Mouse (Mus musculus): Measurements from ENCODE around the gene Nup188. TPM values are rescaled to one million over a fixed set of nuclear protein-coding genes. Genes with fewer than 3 reads are reported as not detected.

The Nup188 gene
- polyA plus RNA-seq, 1 experiment = 125 TPM

DNA sequence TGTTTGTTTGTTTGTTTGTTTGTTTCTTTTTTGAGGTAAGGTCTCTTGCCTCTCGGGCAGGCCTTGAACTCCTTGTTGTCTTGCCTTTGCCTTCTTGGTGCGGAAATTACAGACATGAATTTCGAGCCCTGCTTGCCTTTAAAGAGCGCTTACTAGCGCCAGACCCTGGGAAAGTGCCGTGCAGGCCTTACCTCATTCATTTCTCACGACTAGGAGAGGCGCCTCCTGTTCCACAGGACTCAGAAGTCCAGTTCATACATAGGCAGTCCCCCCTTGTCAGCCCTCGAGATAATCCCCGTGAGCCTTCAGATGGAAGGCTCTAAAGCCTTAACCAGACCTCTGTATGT, 803 bp downstream of the Nup188 start:
- peaks cover 2% of the 10 kb centered on the region; the same call in 1 of the 2 replicates for H3K36me3 ChIP-seq (ENCODE audit: control insufficient read depth, insufficient read depth, low read length)
- H3K27me3 ChIP-seq (ENCODE audit: control insufficient read depth, insufficient read depth, low read length) = no peaks in the 10 kb centered on the region
- peak overlapping the region; percentile 97 for H3K4me3 ChIP-seq (ENCODE audit: control insufficient read depth, low read depth, low read length)
- peak overlapping the region; percentile 92 for H3K27ac ChIP-seq (ENCODE audit: control insufficient read depth, insufficient read depth, low read depth, low read length)
- H3K4me1 ChIP-seq (ENCODE audit: control insufficient read depth, insufficient read depth, low read length) = peaks cover 13% of the 10 kb centered on the region
- TF ChIP-seq CTCF (IDR thresholded peaks at IDR 0.05; ENCODE audit: control insufficient read depth, insufficient read depth, insufficient replicate concordance, low read depth, low read length) (no peak), POLR2A (IDR thresholded peaks at IDR 0.05; ENCODE audit: control insufficient read depth, low read depth, low read length) (no peak)

DNA sequence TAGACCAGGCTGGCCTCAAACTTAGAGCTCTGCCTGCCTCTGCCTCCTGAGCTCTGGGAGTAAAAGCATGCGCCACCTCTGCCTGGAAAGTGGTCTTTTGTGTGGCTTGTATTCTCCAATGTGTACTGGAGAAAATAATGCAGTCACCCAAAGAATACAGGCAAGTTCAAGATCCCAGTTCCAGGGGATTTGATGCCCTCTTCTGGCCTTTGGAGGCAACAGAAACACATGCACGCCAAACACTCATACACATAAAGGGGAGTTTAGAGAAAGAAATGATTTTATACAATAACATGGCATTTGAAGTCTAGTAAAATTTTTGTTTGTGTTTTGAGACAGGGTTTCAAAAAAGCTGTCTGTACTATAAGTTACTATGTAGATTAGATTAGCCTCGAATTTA, 13.3 kb downstream of the Nup188 start:
- Histone ChIP-seq H3K4me3 (ENCODE audit: control insufficient read depth, low read depth, low read length) (no peak overlapping the region), H3K36me3 (ENCODE audit: control insufficient read depth, insufficient read depth, low read length) (peaks cover 2% of the 10 kb centered on the region)
- TF ChIP-seq POLR2A (IDR thresholded peaks at IDR 0.05; ENCODE audit: control insufficient read depth, low read depth, low read length) = no peak
- TF ChIP-seq CTCF (IDR thresholded peaks at IDR 0.05; ENCODE audit: control insufficient read depth, insufficient read depth, insufficient replicate concordance, low read depth, low read length) = no peak

DNA sequence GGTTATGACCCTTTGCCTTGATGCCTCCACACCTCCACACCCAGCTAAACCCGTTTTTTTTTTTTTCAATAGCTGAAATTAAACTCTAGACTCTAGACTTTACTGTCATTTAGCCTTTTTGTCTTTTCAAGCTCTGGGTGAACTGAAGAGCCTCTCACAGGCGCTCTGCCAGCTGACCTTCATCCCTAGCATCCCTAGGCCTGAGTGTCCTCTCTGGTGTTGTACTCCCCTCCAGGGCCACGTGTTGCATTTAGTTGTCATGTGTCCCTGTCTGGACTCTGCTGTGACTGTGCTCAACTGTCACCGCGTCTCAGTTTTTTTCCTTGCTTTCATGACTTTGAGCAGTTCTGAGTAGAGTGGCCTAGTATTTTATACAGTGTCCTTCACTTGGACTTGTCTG, 13.8 kb downstream of the Nup188 start:
- H3K36me3 ChIP-seq (ENCODE audit: control insufficient read depth, insufficient read depth, low read length) = peaks cover 3% of the 10 kb centered on the region
- no peak overlapping the region for H3K4me3 ChIP-seq (ENCODE audit: control insufficient read depth, low read depth, low read length)
- no peak for TF ChIP-seq CTCF (IDR thresholded peaks at IDR 0.05; ENCODE audit: control insufficient read depth, insufficient read depth, insufficient replicate concordance, low read depth, low read length)
- TF ChIP-seq POLR2A (IDR thresholded peaks at IDR 0.05; ENCODE audit: control insufficient read depth, low read depth, low read length) = no peak

More for the DNA sequence above, 13.3 kb downstream of the Nup188 start:
- Histone ChIP-seq H3K27me3 (ENCODE audit: control insufficient read depth, insufficient read depth, low read length) (no peaks in the 10 kb centered on the region), H3K27ac (ENCODE audit: control insufficient read depth, insufficient read depth, low read depth, low read length) (no peak overlapping the region), H3K4me1 (ENCODE audit: control insufficient read depth, insufficient read depth, low read length) (no peaks in the 10 kb centered on the region)

DNA sequence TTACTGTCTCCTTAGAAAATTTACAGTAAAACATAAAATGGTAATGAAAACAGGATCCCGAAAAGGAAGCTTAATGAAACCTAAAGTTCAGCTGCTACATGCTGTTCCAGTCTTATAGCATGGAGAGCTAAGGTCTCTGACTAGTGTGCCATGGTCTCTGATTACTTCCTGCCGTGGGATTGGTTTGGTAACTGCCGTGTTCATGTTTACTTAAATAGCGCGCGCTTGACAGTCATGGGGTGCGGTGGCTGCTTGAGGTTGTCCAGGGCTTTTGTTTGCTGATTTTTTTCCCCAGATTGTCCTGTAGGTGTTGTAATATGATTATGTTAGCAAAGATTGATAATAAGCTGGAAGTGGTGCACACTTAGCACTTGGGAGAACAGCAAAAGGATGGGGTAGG, 19.9 kb downstream of the Nup188 start:
- no peak for TF ChIP-seq CTCF (IDR thresholded peaks at IDR 0.05; ENCODE audit: control insufficient read depth, insufficient read depth, insufficient replicate concordance, low read depth, low read length)
- TF ChIP-seq POLR2A (IDR thresholded peaks at IDR 0.05; ENCODE audit: control insufficient read depth, low read depth, low read length) = no peak
- Histone ChIP-seq H3K27me3 (ENCODE audit: control insufficient read depth, insufficient read depth, low read length) (no peaks in the 10 kb centered on the region), H3K4me3 (ENCODE audit: control insufficient read depth, low read depth, low read length) (no peak overlapping the region), H3K36me3 (ENCODE audit: control insufficient read depth, insufficient read depth, low read length) (peaks cover 6% of the 10 kb centered on the region), H3K4me1 (ENCODE audit: control insufficient read depth, insufficient read depth, low read length) (no peaks in the 10 kb centered on the region), H3K27ac (ENCODE audit: control insufficient read depth, insufficient read depth, low read depth, low read length) (no peak overlapping the region)

More for the DNA sequence above, 13.8 kb downstream of the Nup188 start:
- H3K4me1 ChIP-seq (ENCODE audit: control insufficient read depth, insufficient read depth, low read length) = no peaks in the 10 kb centered on the region
- no peak overlapping the region for H3K27ac ChIP-seq (ENCODE audit: control insufficient read depth, insufficient read depth, low read depth, low read length)
- no peaks in the 10 kb centered on the region for H3K27me3 ChIP-seq (ENCODE audit: control insufficient read depth, insufficient read depth, low read length)

DNA sequence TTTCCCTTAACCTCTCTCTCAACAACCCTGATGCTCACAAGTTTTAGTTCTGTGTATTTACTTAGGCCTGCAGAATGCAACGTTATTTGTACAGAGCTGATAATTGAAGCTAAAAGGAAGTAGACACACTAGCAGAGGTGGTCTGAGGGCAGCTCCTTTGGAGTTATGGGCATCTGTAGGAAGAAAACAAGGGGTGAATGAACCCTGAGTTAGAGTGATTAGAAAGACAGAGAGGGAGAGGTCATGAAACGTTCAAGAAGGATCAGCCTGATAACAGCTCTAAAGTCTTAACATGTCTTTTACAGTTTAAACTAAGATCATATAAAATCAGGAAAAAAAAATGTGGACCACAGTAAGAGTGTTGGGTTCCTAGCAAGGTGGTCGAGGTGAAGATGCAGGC, 23.2 kb downstream of the Nup188 start:
- no peaks in the 10 kb centered on the region for H3K27me3 ChIP-seq (ENCODE audit: control insufficient read depth, insufficient read depth, low read length)
- no peaks in the 10 kb centered on the region for H3K4me1 ChIP-seq (ENCODE audit: control insufficient read depth, insufficient read depth, low read length)
- no peak overlapping the region for H3K4me3 ChIP-seq (ENCODE audit: control insufficient read depth, low read depth, low read length)
- H3K27ac ChIP-seq (ENCODE audit: control insufficient read depth, insufficient read depth, low read depth, low read length) = no peak overlapping the region
- peaks cover 7% of the 10 kb centered on the region for H3K36me3 ChIP-seq (ENCODE audit: control insufficient read depth, insufficient read depth, low read length)
- TF ChIP-seq CTCF (IDR thresholded peaks at IDR 0.05; ENCODE audit: control insufficient read depth, insufficient read depth, insufficient replicate concordance, low read depth, low read length) = no peak
- TF ChIP-seq POLR2A (IDR thresholded peaks at IDR 0.05; ENCODE audit: control insufficient read depth, low read depth, low read length) = no peak

DNA sequence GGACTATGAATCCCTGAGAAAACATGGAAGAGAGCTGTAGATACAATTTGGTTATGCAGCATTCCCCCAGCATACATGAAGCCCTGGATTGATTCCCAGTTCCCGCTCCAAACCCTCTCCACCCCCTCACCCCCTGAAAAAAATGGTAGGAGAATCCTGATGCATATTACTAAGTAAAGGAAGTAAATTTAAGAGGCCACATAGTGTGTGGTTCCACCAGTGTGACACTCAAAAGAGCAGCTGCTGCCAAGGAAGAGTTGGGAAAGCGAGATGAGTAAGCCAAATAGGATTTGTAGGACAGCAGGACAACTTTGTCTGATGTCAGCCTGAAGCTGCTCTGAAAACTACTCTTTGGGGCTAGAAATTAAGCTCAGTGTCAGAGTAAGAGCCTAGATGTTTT, 25.3 kb downstream of the Nup188 start:
- Histone ChIP-seq H3K27ac (ENCODE audit: control insufficient read depth, insufficient read depth, low read depth, low read length) (no peak overlapping the region), H3K4me1 (ENCODE audit: control insufficient read depth, insufficient read depth, low read length) (no peaks in the 10 kb centered on the region), H3K4me3 (ENCODE audit: control insufficient read depth, low read depth, low read length) (no peak overlapping the region), H3K27me3 (ENCODE audit: control insufficient read depth, insufficient read depth, low read length) (no peaks in the 10 kb centered on the region), H3K36me3 (ENCODE audit: control insufficient read depth, insufficient read depth, low read length) (peaks cover 6% of the 10 kb centered on the region)
- TF ChIP-seq CTCF (IDR thresholded peaks at IDR 0.05; ENCODE audit: control insufficient read depth, insufficient read depth, insufficient replicate concordance, low read depth, low read length) (no peak), POLR2A (IDR thresholded peaks at IDR 0.05; ENCODE audit: control insufficient read depth, low read depth, low read length) (no peak)

DNA sequence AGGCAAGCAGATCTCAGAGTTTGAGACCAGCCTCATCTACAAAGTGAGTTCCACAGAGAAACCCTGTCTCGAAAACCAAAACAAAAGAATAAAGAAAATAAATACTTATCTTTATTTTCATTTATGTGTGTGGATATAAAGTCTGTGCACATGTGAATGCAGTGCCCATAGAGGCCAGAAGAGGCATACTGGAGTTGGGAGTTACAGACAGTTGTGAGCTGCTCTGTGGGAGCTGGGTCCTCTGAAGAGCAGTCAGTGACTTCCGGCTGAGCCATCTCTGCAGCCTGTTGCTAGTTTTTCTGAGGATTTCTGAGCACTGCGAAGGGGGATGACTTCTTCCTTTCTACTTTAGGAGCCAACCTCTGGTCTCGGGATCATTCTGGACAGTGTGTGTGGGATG, 29.9 kb downstream of the Nup188 start:
- TF ChIP-seq POLR2A (IDR thresholded peaks at IDR 0.05; ENCODE audit: control insufficient read depth, low read depth, low read length) = no peak
- Histone ChIP-seq H3K4me1 (ENCODE audit: control insufficient read depth, insufficient read depth, low read length) (no peaks in the 10 kb centered on the region), H3K27ac (ENCODE audit: control insufficient read depth, insufficient read depth, low read depth, low read length) (no peak overlapping the region), H3K4me3 (ENCODE audit: control insufficient read depth, low read depth, low read length) (no peak overlapping the region), H3K36me3 (ENCODE audit: control insufficient read depth, insufficient read depth, low read length) (peaks cover 8% of the 10 kb centered on the region), H3K27me3 (ENCODE audit: control insufficient read depth, insufficient read depth, low read length) (no peaks in the 10 kb centered on the region)

DNA sequence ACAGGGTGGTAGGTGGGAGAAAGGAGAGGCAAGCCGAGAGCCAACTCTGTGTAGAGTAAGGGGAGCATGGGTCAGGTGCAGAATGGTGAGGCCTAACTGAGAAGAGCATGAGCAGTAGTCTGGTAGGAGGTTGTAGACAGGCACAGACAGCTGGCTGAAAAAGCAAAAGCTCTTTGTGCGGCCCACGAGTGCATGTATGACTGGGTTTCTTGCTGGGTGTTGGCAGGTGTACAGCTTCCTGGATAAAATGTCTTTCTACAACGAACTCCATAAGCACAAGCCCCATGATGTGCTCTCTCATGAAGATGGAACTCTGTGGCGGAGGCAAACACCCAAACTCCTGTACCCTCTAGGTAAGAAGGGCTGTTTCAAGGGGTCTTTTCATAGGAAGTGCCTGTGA, 30.8 kb downstream of the Nup188 start:
- H3K36me3 ChIP-seq (ENCODE audit: control insufficient read depth, insufficient read depth, low read length) = peaks cover 8% of the 10 kb centered on the region
- no peak overlapping the region for H3K27ac ChIP-seq (ENCODE audit: control insufficient read depth, insufficient read depth, low read depth, low read length)
- no peaks in the 10 kb centered on the region for H3K27me3 ChIP-seq (ENCODE audit: control insufficient read depth, insufficient read depth, low read length)
- no peaks in the 10 kb centered on the region for H3K4me1 ChIP-seq (ENCODE audit: control insufficient read depth, insufficient read depth, low read length)
- H3K4me3 ChIP-seq (ENCODE audit: control insufficient read depth, low read depth, low read length) = no peak overlapping the region
- no peak for TF ChIP-seq CTCF (IDR thresholded peaks at IDR 0.05; ENCODE audit: control insufficient read depth, insufficient read depth, insufficient replicate concordance, low read depth, low read length)
- TF ChIP-seq POLR2A (IDR thresholded peaks at IDR 0.05; ENCODE audit: control insufficient read depth, low read depth, low read length) = no peak

All from testis, adult 2 months (tissue).